Mouse (Mus musculus): ENCODE results near the gene Bscl2. TPM values are rescaled to one million over a fixed set of nuclear protein-coding genes. Genes with fewer than 3 reads are reported as not detected.

The Bscl2 gene
- total and polyA plus RNA-seq, 2 experiments from 2014 or later = 104 to 146 TPM

- WGBS = 73% methylated on average over 3 of the region's 3 CpGs
Observed at GRCm38 (mm10) chr19:8883616-8884015, 46.3 kb downstream of the Bscl2 start, which contains the start of the genes Lbhd1 and Gm49403. Gene Lbhd1 (plus strand): TSS chr19:8883732. Gene Gm49403 (plus strand): TSS chr19:8883930.

GRCm38 (mm10) chr19:8886916-8887584, 49.8 kb downstream of the Bscl2 start:
- Histone ChIP-seq H3K36me3 (ENCODE audit: insufficient read depth, low read length) (no peaks in the 10 kb centered on the region), H3K27ac (no peak overlapping the region), H3K4me3 (ENCODE audit: low read length) (no peak overlapping the region), H3K4me1 (ENCODE audit: insufficient read depth, low read length) (peaks cover 9% of the 10 kb centered on the region; the same call in 1 of the 2 replicates), H3K27me3 (ENCODE audit: insufficient read depth, low read length) (no peaks in the 10 kb centered on the region), H3K9me3 (ENCODE audit: low read length) (no peaks in the 10 kb centered on the region), H3K9ac (replicated peaks; ENCODE audit: low read length) (no peak overlapping the region), H3K4me2 (ENCODE audit: low read depth, low read length) (no peak overlapping the region)
- no peak for DNase-seq (ENCODE audit: low spot score)
- WGBS = 69% methylated on average over 1 of the region's 1 CpGs
- TF ChIP-seq CTCF (IDR thresholded peaks at IDR 0.05; ENCODE audit: low read depth) = no peak
- ATAC-seq = no peak

More at GRCm38 (mm10) chr19:8883616-8884015, 46.3 kb downstream of the Bscl2 start, which contains the start of the genes Lbhd1 and Gm49403:
- DNase-seq (ENCODE audit: low spot score) (no peak), ATAC-seq (no peak)
- H3K4me1 ChIP-seq (ENCODE audit: insufficient read depth, low read length) = peaks cover 11% of the 10 kb centered on the region
- H3K9me3 ChIP-seq (ENCODE audit: low read length) = no peaks in the 10 kb centered on the region
- no peak within 1 kb of the TSS for H3K27ac ChIP-seq
- no peak within 1 kb of the TSS for H3K9ac ChIP-seq (replicated peaks; ENCODE audit: low read length)
- no peak for TF ChIP-seq CTCF (IDR thresholded peaks at IDR 0.05; ENCODE audit: low read depth)
- H3K4me3 ChIP-seq (ENCODE audit: low read length) = no peak within 1 kb of the TSS
- no peaks in the 10 kb centered on the region for H3K27me3 ChIP-seq (ENCODE audit: insufficient read depth, low read length)
- H3K36me3 ChIP-seq (ENCODE audit: insufficient read depth, low read length) = no peaks in the 10 kb centered on the region
- H3K4me2 ChIP-seq (ENCODE audit: low read depth, low read length) = no peak within 1 kb of the TSS

DNA sequence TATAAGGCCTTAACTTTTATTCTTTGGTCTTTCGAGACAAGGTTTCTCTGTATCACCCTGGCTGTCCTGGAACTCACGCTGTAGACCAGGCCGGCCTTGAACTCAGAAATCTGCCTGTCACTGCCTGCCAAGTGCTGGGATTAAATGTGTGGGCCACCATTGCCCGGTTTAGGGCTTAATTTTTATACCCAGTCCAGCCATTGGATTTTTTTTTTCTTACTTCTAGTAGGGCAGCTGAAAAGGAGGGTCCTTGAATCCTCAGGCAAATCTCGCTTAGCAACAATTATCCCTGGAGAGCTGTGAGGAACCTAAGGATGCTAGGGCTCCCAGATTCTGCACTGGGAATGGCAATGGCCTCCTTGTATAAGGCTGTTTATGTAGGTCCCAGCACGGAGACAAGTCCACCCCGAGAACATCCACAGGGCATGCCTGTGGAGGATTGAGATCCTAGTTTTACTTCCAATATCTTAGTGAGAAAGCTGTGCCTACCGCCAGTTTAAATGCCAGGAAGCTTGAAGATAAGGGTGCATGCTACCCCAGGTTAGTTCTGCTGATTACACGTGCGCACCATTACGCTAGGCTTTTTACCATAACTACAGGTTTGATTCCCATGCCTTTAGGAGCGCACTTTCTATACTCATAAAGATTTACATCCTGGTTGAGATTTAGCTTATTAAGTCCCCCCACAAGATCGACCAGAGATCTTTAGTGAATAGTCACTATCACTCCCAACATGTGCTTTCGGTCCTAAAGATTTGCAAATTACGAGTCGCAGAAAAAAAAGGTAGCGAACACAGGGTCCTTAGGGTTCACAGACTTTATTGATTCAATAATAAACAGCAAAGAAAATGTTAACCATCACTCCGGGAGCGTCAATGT, 50.6 kb downstream of the Bscl2 start:
- no peaks in the 10 kb centered on the region for H3K27me3 ChIP-seq (ENCODE audit: insufficient read depth, low read length)
- H3K4me2 ChIP-seq (ENCODE audit: low read depth, low read length) = peak overlapping the region; percentile 90
- H3K27ac ChIP-seq = peak overlapping the region; percentile 71; the same call in 1 of the 2 replicates
- no peak for ATAC-seq
- no peaks in the 10 kb centered on the region for H3K36me3 ChIP-seq (ENCODE audit: insufficient read depth, low read length)
- peak overlapping the region; percentile 43 for H3K4me3 ChIP-seq (ENCODE audit: low read length)
- H3K9me3 ChIP-seq (ENCODE audit: low read length) = no peaks in the 10 kb centered on the region
- TF ChIP-seq CTCF (IDR thresholded peaks at IDR 0.05; ENCODE audit: low read depth) = no peak
- no peak for DNase-seq (ENCODE audit: low spot score)
- H3K4me1 ChIP-seq (ENCODE audit: insufficient read depth, low read length) = peaks cover 9% of the 10 kb centered on the region; the same call in 1 of the 2 replicates
- WGBS = 15% methylated on average over 19 of the region's 19 CpGs
- H3K9ac ChIP-seq (replicated peaks; ENCODE audit: low read length) = peak overlapping the region; percentile 57

- Histone ChIP-seq H3K27ac (peak within 1 kb of the TSS; percentile 71), H3K27me3 (ENCODE audit: insufficient read depth, low read length) (no peaks in the 10 kb centered on the region), H3K9me3 (ENCODE audit: low read length) (no peaks in the 10 kb centered on the region), H3K36me3 (ENCODE audit: insufficient read depth, low read length) (no peaks in the 10 kb centered on the region), H3K4me3 (ENCODE audit: low read length) (peak within 1 kb of the TSS; percentile 43), H3K4me1 (ENCODE audit: insufficient read depth, low read length) (peaks cover 9% of the 10 kb centered on the region; the same call in 1 of the 2 replicates), H3K9ac (replicated peaks; ENCODE audit: low read length) (peak within 1 kb of the TSS; percentile 57), H3K4me2 (ENCODE audit: low read depth, low read length) (peak within 1 kb of the TSS; percentile 90)
- ATAC-seq (peak; percentile 97), DNase-seq (ENCODE audit: low spot score) (peak; percentile 98)
- peak; percentile 5; the same call in 1 of the 2 replicates for TF ChIP-seq CTCF (IDR thresholded peaks at IDR 0.05; ENCODE audit: low read depth)
- WGBS = under 1% methylated on average over 58 of the region's 58 CpGs
Observed at GRCm38 (mm10) chr19:8888511-8889385, 51.5 kb downstream of the Bscl2 start, which contains the start of the genes 1810009A15Rik and Gm49416. Gene 1810009A15Rik (plus strand): TSS chr19:8888853. Gene Gm49416 (plus strand): TSS chr19:8888926.

DNA sequence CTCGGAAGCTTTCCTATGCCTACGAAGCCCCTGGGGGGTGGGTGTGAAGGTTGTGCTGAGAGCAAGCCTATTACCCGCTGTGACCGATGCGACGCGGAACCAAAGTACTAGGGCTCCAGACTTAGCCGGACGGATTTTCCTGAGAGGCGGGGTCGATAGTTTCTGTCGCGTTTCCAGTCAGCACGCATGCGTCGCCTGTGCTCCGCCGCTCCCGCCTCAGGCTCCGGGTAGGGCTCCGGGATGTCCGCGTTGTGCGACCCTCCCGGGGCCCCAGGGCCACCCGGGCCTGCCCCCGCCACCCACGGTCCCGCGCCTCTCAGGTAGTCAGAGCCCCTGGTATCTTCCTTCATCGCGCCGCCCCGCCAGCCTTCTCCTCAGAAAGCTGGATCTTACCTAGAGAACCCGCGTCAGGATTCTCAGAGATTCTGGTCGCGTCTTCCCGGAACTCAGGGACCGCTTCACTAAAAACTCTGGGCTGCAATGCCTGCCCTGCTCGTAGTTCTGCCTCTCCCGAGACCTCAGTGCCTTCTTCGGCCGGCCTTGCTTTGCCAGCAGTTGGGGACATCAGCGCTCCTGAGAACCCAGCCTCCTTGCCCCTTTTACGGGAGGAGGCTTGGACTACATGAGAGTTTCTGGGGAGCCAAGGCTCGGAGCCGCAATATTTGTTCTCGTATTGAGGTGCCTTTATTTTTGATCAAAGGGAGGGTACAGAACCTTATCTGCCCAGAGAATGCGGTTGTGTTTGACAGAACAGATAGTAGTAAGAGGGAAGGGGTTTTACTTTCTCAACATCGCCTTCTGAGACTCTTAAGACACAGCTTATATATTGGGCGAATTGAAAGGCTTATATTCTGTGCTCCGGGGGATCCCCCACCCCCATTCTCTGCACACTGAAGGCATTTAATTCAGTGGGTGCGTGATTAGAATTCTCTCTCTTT, 55.8 kb downstream of the Bscl2 start, which contains the start of gene Ints5:
Ints5 (plus strand) TSS at position 177 of the 938 bp plus-strand sequence.
- DNase-seq (ENCODE audit: low spot score) = peak; percentile 92
- Histone ChIP-seq H3K36me3 (ENCODE audit: insufficient read depth, low read length) (0 out of 2 replicates have a peak, but pooled peaks cover 6% of the 10 kb centered on the region), H3K4me3 (ENCODE audit: low read length) (peak within 1 kb of the TSS; percentile 82), H3K27ac (peak within 1 kb of the TSS; percentile 84), H3K9ac (replicated peaks; ENCODE audit: low read length) (peak within 1 kb of the TSS; percentile 89), H3K9me3 (ENCODE audit: low read length) (no peaks in the 10 kb centered on the region), H3K27me3 (ENCODE audit: insufficient read depth, low read length) (no peaks in the 10 kb centered on the region), H3K4me2 (ENCODE audit: low read depth, low read length) (peak within 1 kb of the TSS; percentile 97), H3K4me1 (ENCODE audit: insufficient read depth, low read length) (peaks cover 6% of the 10 kb centered on the region; the same call in 1 of the 2 replicates)
- ATAC-seq = peak; percentile 74
- WGBS = 3% methylated on average over 54 of the region's 54 CpGs
- TF ChIP-seq CTCF (IDR thresholded peaks at IDR 0.05; ENCODE audit: low read depth) = no peak
